Mouse (Mus musculus): ENCODE measurements around the gene Rnps1. TPM values are rescaled to one million over a fixed set of nuclear protein-coding genes. Genes with fewer than 3 reads are reported as not detected.

Rnps1 gene
- total RNA-seq, 2 experiments from 2014 or later: 123 to 127 TPM

DNA sequence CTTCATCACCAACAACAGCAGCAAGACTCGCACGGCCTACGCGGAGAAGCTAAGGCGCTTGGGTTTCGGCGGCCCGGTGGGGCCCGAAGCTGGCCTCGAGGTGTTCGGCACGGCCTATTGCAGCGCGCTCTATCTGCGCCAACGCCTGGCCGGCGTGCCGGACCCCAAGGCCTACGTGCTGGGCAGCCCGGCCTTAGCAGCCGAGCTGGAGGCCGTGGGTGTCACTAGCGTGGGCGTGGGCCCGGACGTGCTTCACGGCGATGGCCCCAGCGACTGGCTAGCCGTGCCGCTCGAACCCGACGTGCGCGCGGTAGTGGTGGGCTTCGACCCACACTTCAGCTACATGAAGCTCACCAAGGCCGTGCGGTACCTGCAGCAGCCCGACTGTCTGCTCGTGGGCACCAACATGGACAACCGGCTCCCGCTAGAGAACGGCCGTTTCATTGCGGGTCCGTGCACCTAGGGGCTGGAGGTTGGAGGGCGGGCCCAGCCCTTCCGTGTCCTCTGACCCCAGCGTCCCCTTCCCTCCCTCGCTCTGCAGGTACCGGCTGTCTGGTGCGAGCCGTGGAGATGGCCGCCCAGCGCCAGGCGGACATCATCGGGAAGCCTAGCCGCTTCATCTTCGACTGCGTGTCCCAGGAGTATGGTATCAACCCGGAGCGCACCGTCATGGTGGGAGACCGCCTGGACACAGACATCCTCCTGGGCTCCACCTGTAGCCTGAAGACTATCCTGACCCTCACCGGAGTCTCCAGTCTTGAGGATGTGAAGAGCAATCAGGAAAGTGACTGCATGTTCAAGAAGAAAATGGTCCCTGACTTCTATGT, 56.5 kb downstream of the Rnps1 start:
- DNase-seq: peak in 1 of 2 experiments; percentile 55

DNA sequence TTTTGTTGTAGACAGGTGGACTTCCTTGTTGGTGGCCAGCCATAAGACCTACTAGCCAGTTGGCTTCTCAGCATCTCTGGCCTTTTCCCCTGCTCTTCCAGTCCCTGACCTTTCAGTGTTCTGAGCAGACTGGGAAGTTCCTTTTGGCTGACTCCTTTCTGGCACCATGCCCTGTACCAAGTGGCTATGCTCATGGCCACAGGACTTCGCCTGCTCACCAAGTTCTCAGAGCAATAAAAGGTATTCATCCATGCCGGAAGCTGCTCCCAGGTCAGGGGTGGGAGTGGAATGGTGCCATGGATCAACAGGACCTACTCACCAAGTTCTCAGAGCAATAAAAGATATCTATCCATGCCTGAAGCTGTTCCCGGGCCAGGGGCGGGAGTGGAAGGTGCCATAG, 58.1 kb downstream of the Rnps1 start:
- DNase-seq: no peak

DNA sequence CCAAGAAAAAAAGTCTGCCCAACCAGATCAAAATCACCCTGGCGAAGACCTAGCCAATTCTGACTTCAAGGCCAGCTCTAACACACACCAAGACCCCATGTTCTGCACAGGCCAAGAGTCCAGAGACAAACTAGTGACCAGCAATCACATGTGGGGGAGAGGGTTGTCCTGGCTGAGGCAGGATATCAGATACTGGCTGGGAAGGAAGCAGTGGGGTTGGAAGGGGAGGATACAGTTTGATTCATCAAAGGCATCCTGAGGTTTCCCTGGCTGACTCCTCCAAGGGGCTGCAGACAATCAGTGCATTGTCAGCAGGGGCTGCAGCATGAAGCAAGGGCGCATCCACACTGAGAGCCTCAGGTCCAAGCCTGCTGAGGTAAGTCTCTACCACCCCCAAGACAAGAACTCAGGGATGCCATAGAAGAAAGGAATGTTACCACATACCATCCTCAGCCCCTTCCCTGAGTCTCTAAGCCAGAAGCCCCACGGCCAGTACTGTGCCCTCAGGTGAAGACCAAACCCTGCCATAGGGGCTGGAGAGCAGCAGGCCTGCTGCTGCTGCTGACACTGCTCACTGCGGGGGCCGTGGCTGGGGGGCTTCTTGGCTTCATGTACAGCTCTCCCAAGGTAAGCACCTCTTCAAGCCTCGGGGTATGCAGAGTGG, 59.4 kb downstream of the Rnps1 start, which contains the start of gene Bricd5:
Gene Bricd5 (plus strand): TSS at position 273 of the 664 bp plus-strand sequence.
- no peak for DNase-seq

- DNase-seq: peak; percentile 66 to 71
These were observed 60.2 kb downstream of the Rnps1 start for GRCm38 (mm10) chr17:24474557-24474956.

Other genes with a start within 250 kb of the Rnps1 start
- 1,000 to 10,000 TPM; 1,151 to 1,277 TPM for gene Atp6v0c, start 244.9 kb upstream of the Rnps1 start, total RNA-seq (2021)
- gene Tbc1d24, start 209.0 kb upstream of the Rnps1 start, total RNA-seq (2021): 10 to 100 TPM; 60.9 to 64.6 TPM
- 1 to 10 TPM; 8.0 to 9.9 TPM for gene Ntn3, start 205.0 kb upstream of the Rnps1 start, total RNA-seq (2021)
- 1 to 10 TPM; 8.3 to 9.3 TPM for gene Tedc2, start 193.7 kb upstream of the Rnps1 start, total RNA-seq (2021)
- gene Ccnf, start 163.1 kb upstream of the Rnps1 start, total RNA-seq (2021): 1 to 10 TPM; 4.9 to 6.1 TPM
- 1 to 10 TPM in 1 of 2 experiments, under 1 TPM in 1; 0.96 to 1.1 TPM for gene Abca17, start 63.5 kb upstream of the Rnps1 start, total RNA-seq (2021)
- gene Abca3, start 62.6 kb upstream of the Rnps1 start, total RNA-seq (2021): 10 to 100 TPM; 64.8 to 65.3 TPM
- gene Eci1, start 12.1 kb downstream of the Rnps1 start, total RNA-seq (2021): 10 to 100 TPM; 29.2 to 30.2 TPM
- 10 to 100 TPM; 11.0 to 14.2 TPM for gene Dnase1l2, start 28.5 kb downstream of the Rnps1 start, total RNA-seq (2021)
- 10 to 100 TPM; 30.3 to 42.7 TPM for gene E4f1, start 55.7 kb downstream of the Rnps1 start, total RNA-seq (2021)
- gene Pgp, start 55.8 kb downstream of the Rnps1 start, total RNA-seq (2021): 10 to 100 TPM; 62.3 to 66.4 TPM
- gene Bricd5, start 59.3 kb downstream of the Rnps1 start, total RNA-seq (2021): 1 to 10 TPM; 1.9 to 2.6 TPM
- 10 to 100 TPM; 40.7 to 45.0 TPM for gene Mlst8, start 64.5 kb downstream of the Rnps1 start, total RNA-seq (2021)
- 100 to 1,000 TPM; 158 to 160 TPM for gene Caskin1, start 74.0 kb downstream of the Rnps1 start, total RNA-seq (2021)
- 10 to 100 TPM; 86.7 to 95.1 TPM for gene Traf7, start 113.4 kb downstream of the Rnps1 start, total RNA-seq (2021)
- gene Rab26, start 119.6 kb downstream of the Rnps1 start, total RNA-seq (2021): 10 to 100 TPM; 72.9 to 76.8 TPM
- 10 to 100 TPM; 84.9 to 95.3 TPM for gene Pkd1, start 135.3 kb downstream of the Rnps1 start, total RNA-seq (2021)
- 100 to 1,000 TPM; 181 to 184 TPM for gene Tsc2, start 218.1 kb downstream of the Rnps1 start, total RNA-seq (2021)
- 1 to 10 TPM; 3.9 to 6.9 TPM for gene Nthl1, start 218.1 kb downstream of the Rnps1 start, total RNA-seq (2021)
- 10 to 100 TPM; 41.1 to 43.3 TPM for gene Slc9a3r2, start 235.8 kb downstream of the Rnps1 start, total RNA-seq (2021)
- gene Npw, start 243.9 kb downstream of the Rnps1 start, total RNA-seq (2021): 1 to 10 TPM; 1.7 to 2.9 TPM